Mouse (Mus musculus): Measurements from ENCODE around the gene Ccdc24.

Ccdc24 gene

GRCm38 (mm10) chr4:117828572-117829145 is 43.7 kb downstream of the Ccdc24 start:
- no peak for DNase-seq

DNA sequence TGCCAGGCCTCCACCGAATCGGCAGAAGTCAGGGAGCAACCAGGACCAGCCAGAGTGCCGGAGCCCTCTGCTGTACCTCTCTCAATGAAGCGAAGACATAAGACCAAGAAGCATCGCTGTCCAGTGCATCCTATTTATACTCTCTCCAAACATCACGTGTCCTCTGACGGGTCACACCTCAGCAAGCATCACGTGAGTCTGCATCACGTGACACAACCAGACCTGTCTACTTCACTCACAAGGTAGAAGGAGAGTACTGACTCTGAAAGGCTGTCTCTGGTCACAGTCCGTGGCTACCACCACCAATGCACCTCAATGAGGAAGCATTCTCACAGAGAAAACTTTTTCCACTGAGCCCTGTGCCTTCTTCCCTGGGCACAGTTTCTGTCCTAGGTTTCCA is 54.3 kb downstream of the Ccdc24 start:
- no peak for DNase-seq

- DNase-seq = no peak
Measured at GRCm38 (mm10) chr4:117816776-117817175, 55.6 kb downstream of the Ccdc24 start.

Data from layer of hippocampus, adult 9-11 months (tissue).